Mouse (Mus musculus): Measurements from ENCODE around the gene Tmem189. TPM values are rescaled to one million over a fixed set of nuclear protein-coding genes. Genes with fewer than 3 reads are reported as not detected.

The Tmem189 gene
- polyA plus RNA-seq, 1 experiment from 2014 or later = 30.5 TPM

GRCm38 (mm10) chr2:167688498-167689451 is 847 bp downstream of the Tmem189 start, which contains the start of gene Cebpb:
Cebpb (plus strand) TSS chr2:167688915.
- H3K4me2 ChIP-seq = peak within 1 kb of the TSS; percentile 96
- H3K4me3 ChIP-seq (ENCODE audit: low read depth, low read length) = peak within 1 kb of the TSS; percentile 82
- peak within 1 kb of the TSS; percentile 65 for H3K27ac ChIP-seq (ENCODE audit: low read depth, low read length)
- peaks cover 6% of the 10 kb centered on the region for H3K27me3 ChIP-seq (replicated peaks; ENCODE audit: control insufficient read depth, insufficient read depth, low read length)
- no peaks in the 10 kb centered on the region for H3K36me3 ChIP-seq (ENCODE audit: control insufficient read depth, insufficient read depth, low read length)
- DNase-seq (ENCODE audit: low spot score) (peak; percentile 81), ATAC-seq (replicated peaks; ENCODE audit: low FRiP score) (peak; percentile 72)
- under 1% methylated on average over 129 of the region's 147 CpGs for WGBS
- H3K4me1 ChIP-seq (replicated peaks; ENCODE audit: control insufficient read depth, insufficient read depth, low read length) = peaks cover 35% of the 10 kb centered on the region
- H3K9me3 ChIP-seq (ENCODE audit: control insufficient read depth, low read length) = no peaks in the 10 kb centered on the region
- H3K9ac ChIP-seq (ENCODE audit: low read depth, low read length) = peak within 1 kb of the TSS; percentile 77

GRCm38 (mm10) chr2:167688126-167688497 is 1.5 kb downstream of the Tmem189 start:
- no peak for DNase-seq (ENCODE audit: low spot score)
- H3K4me3 ChIP-seq (ENCODE audit: low read depth, low read length) = peak overlapping the region; percentile 82
- H3K27ac ChIP-seq (ENCODE audit: low read depth, low read length) = peak overlapping the region; percentile 65
- H3K9ac ChIP-seq (ENCODE audit: low read depth, low read length) = peak overlapping the region; percentile 77; the same call in 1 of the 2 replicates
- peak overlapping the region; percentile 96 for H3K4me2 ChIP-seq
- no peaks in the 10 kb centered on the region for H3K36me3 ChIP-seq (ENCODE audit: control insufficient read depth, insufficient read depth, low read length)
- H3K9me3 ChIP-seq (ENCODE audit: control insufficient read depth, low read length) = no peaks in the 10 kb centered on the region
- peak; percentile 21 for ATAC-seq (replicated peaks; ENCODE audit: low FRiP score)
- WGBS = 22% methylated on average over 12 of the region's 12 CpGs
- H3K4me1 ChIP-seq (replicated peaks; ENCODE audit: control insufficient read depth, insufficient read depth, low read length) = peaks cover 35% of the 10 kb centered on the region
- peaks cover 6% of the 10 kb centered on the region for H3K27me3 ChIP-seq (replicated peaks; ENCODE audit: control insufficient read depth, insufficient read depth, low read length)

DNA sequence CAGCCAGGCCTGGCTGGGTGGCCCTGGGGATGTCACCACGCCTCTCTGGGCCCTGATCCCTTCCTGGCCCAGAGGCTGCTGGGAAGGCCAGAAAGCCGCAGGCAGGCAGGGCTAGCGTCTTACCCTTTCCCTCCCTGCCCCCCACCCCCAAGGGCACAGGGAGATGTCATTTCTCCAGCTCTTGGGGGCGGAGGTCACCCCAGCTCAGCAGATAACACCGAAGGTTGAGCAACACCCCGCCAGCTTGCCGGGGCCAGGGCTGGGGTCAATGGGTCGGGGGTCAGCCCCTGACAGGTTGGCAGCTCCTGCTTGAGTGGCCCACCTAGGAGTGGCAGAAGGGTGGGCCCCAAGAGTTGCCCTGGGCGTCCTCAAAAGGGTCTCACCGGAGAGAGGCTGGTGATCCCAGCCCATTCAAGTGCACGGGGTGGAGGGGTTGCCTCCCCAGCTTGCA is 1.9 kb downstream of the Tmem189 start:
- peak overlapping the region; percentile 82; the same call in 1 of the 2 replicates for H3K4me3 ChIP-seq (ENCODE audit: low read depth, low read length)
- H3K27me3 ChIP-seq (replicated peaks; ENCODE audit: control insufficient read depth, insufficient read depth, low read length) = peaks cover 6% of the 10 kb centered on the region
- DNase-seq (ENCODE audit: low spot score) = no peak
- peaks cover 35% of the 10 kb centered on the region for H3K4me1 ChIP-seq (replicated peaks; ENCODE audit: control insufficient read depth, insufficient read depth, low read length)
- H3K36me3 ChIP-seq (ENCODE audit: control insufficient read depth, insufficient read depth, low read length) = no peaks in the 10 kb centered on the region
- peak; percentile 13; the same call in 1 of the 2 replicates for ATAC-seq (replicated peaks; ENCODE audit: low FRiP score)
- peak overlapping the region; percentile 65 for H3K27ac ChIP-seq (ENCODE audit: low read depth, low read length)
- H3K9me3 ChIP-seq (ENCODE audit: control insufficient read depth, low read length) = no peaks in the 10 kb centered on the region
- peak overlapping the region; percentile 96 for H3K4me2 ChIP-seq
- 31% methylated on average over 11 of the region's 11 CpGs for WGBS
- H3K9ac ChIP-seq (ENCODE audit: low read depth, low read length) = no peak overlapping the region

GRCm38 (mm10) chr2:167687250-167687586 is 2.4 kb downstream of the Tmem189 start:
- peaks cover 35% of the 10 kb centered on the region for H3K4me1 ChIP-seq (replicated peaks; ENCODE audit: control insufficient read depth, insufficient read depth, low read length)
- H3K27ac ChIP-seq (ENCODE audit: low read depth, low read length) = peak overlapping the region; percentile 65
- DNase-seq (ENCODE audit: low spot score) = no peak
- no peak for ATAC-seq (replicated peaks; ENCODE audit: low FRiP score)
- no peak overlapping the region for H3K4me3 ChIP-seq (ENCODE audit: low read depth, low read length)
- H3K36me3 ChIP-seq (ENCODE audit: control insufficient read depth, insufficient read depth, low read length) = no peaks in the 10 kb centered on the region
- H3K9ac ChIP-seq (ENCODE audit: low read depth, low read length) = no peak overlapping the region
- 73% methylated on average over 4 of the region's 4 CpGs for WGBS
- H3K9me3 ChIP-seq (ENCODE audit: control insufficient read depth, low read length) = no peaks in the 10 kb centered on the region
- H3K4me2 ChIP-seq = no peak overlapping the region; the same call in 1 of the 2 replicates
- peaks cover 6% of the 10 kb centered on the region for H3K27me3 ChIP-seq (replicated peaks; ENCODE audit: control insufficient read depth, insufficient read depth, low read length)

GRCm38 (mm10) chr2:167686382-167687249 is 3.0 kb downstream of the Tmem189 start:
- peaks cover 6% of the 10 kb centered on the region for H3K27me3 ChIP-seq (replicated peaks; ENCODE audit: control insufficient read depth, insufficient read depth, low read length)
- 73% methylated on average over 16 of the region's 16 CpGs for WGBS

GRCm38 (mm10) chr2:167685865-167686264 is 3.8 kb downstream of the Tmem189 start:
- H3K4me3 ChIP-seq (ENCODE audit: low read depth, low read length) = no peak overlapping the region
- H3K9me3 ChIP-seq (ENCODE audit: control insufficient read depth, low read length) = no peaks in the 10 kb centered on the region
- peaks cover 6% of the 10 kb centered on the region for H3K27me3 ChIP-seq (replicated peaks; ENCODE audit: control insufficient read depth, insufficient read depth, low read length)
- no peaks in the 10 kb centered on the region for H3K36me3 ChIP-seq (ENCODE audit: control insufficient read depth, insufficient read depth, low read length)
- H3K4me1 ChIP-seq (replicated peaks; ENCODE audit: control insufficient read depth, insufficient read depth, low read length) = peaks cover 27% of the 10 kb centered on the region
- ATAC-seq (replicated peaks; ENCODE audit: low FRiP score) = no peak
- no peak overlapping the region for H3K4me2 ChIP-seq
- no peak for DNase-seq (ENCODE audit: low spot score)
- no peak overlapping the region for H3K9ac ChIP-seq (ENCODE audit: low read depth, low read length)
- H3K27ac ChIP-seq (ENCODE audit: low read depth, low read length) = no peak overlapping the region
- WGBS = 71% methylated on average over 3 of the region's 3 CpGs

More at GRCm38 (mm10) chr2:167686382-167687249, 3.0 kb downstream of the Tmem189 start:
- Histone ChIP-seq H3K4me1 (replicated peaks; ENCODE audit: control insufficient read depth, insufficient read depth, low read length) (peaks cover 31% of the 10 kb centered on the region), H3K9ac (ENCODE audit: low read depth, low read length) (no peak overlapping the region), H3K27ac (ENCODE audit: low read depth, low read length) (no peak overlapping the region), H3K4me2 (no peak overlapping the region), H3K36me3 (ENCODE audit: control insufficient read depth, insufficient read depth, low read length) (no peaks in the 10 kb centered on the region), H3K4me3 (ENCODE audit: low read depth, low read length) (no peak overlapping the region), H3K9me3 (ENCODE audit: control insufficient read depth, low read length) (no peaks in the 10 kb centered on the region)
- no peak for ATAC-seq (replicated peaks; ENCODE audit: low FRiP score)
- DNase-seq (ENCODE audit: low spot score) = no peak

GRCm38 (mm10) chr2:167685137-167685536 is 4.5 kb downstream of the Tmem189 start:
- no peak overlapping the region for H3K27ac ChIP-seq (ENCODE audit: low read depth, low read length)
- WGBS = 11% methylated on average over 8 of the region's 8 CpGs

DNA sequence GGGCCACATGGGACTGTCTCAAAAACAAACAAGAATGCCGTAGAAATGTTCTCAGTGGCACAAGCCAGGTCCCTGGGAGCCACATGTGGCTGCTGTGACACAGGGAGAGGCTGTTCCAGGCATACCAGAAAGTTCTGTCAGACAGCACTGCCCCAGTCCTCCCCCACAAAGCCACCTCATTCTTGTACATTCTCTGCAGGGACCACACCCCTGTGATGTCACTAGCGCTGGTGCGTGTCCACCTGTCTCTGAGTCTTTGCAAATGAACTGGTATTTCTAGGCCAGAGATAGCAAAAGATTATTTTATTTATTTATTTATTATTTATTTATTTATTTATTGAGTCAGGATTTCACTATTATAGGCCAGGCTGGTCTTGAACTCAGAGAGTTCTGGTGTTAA is 5.9 kb downstream of the Tmem189 start:
- Histone ChIP-seq H3K9ac (ENCODE audit: low read depth, low read length) (no peak overlapping the region), H3K27ac (ENCODE audit: low read depth, low read length) (no peak overlapping the region), H3K4me1 (replicated peaks; ENCODE audit: control insufficient read depth, insufficient read depth, low read length) (peaks cover 23% of the 10 kb centered on the region)

More at GRCm38 (mm10) chr2:167685137-167685536, 4.5 kb downstream of the Tmem189 start:
- Histone ChIP-seq H3K36me3 (ENCODE audit: control insufficient read depth, insufficient read depth, low read length) (no peaks in the 10 kb centered on the region), H3K4me1 (replicated peaks; ENCODE audit: control insufficient read depth, insufficient read depth, low read length) (peaks cover 22% of the 10 kb centered on the region), H3K9ac (ENCODE audit: low read depth, low read length) (no peak overlapping the region), H3K27me3 (replicated peaks; ENCODE audit: control insufficient read depth, insufficient read depth, low read length) (peaks cover 6% of the 10 kb centered on the region), H3K9me3 (ENCODE audit: control insufficient read depth, low read length) (no peaks in the 10 kb centered on the region), H3K4me2 (no peak overlapping the region), H3K4me3 (ENCODE audit: low read depth, low read length) (no peak overlapping the region)
- ATAC-seq (replicated peaks; ENCODE audit: low FRiP score) (no peak), DNase-seq (ENCODE audit: low spot score) (peak; percentile 96)

More for the DNA sequence above, 5.9 kb downstream of the Tmem189 start:
- no peak for ATAC-seq (replicated peaks; ENCODE audit: low FRiP score)
- Histone ChIP-seq H3K4me3 (ENCODE audit: low read depth, low read length) (no peak overlapping the region), H3K27me3 (replicated peaks; ENCODE audit: control insufficient read depth, insufficient read depth, low read length) (no peaks in the 10 kb centered on the region; the same call in 1 of the 2 replicates), H3K4me2 (no peak overlapping the region), H3K9me3 (ENCODE audit: control insufficient read depth, low read length) (no peaks in the 10 kb centered on the region), H3K36me3 (ENCODE audit: control insufficient read depth, insufficient read depth, low read length) (no peaks in the 10 kb centered on the region)
- WGBS = 82% methylated on average over 3 of the region's 3 CpGs
- DNase-seq (ENCODE audit: low spot score) = no peak
